Mouse (Mus musculus): Measurements from ENCODE around the gene Sox12.

DNA sequence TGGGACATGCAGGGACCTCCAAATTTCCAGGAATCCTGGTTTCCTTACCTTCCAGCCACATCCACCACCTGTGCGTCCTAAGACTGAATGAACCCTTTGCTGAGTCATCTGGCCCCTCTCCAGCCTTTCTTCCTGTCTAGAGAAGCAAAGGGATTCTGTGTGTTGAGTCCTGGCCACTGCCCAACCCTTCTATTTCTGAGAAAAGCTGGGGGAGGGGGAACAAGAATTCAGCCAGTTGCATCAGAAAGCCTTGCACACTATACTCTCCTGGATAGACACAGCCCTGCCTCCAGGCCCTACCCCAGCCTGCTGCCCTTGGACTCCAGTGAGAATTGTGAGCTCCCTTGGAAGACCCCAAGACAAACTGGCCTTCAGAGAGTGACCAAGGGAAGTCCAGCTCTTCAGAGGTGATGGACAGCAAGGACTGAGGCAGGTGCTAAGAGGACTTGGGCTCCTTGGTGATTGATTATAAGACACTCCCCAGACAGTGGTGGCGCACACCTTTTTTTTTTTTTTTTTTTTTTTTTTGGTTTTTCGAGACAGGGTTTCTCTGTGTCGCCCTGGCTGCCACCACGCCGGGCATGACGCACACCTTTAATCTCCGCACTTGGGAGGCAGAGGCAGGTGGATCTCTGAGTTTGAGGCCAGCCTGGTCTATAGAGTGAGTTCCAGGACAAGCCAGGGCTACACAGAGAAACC, 47.9 kb downstream of the Sox12 start:
- TF ChIP-seq CTCF (IDR thresholded peaks at IDR 0.05; ENCODE audit: extremely low read depth, insufficient read depth, low read length) = no peak
- TF ChIP-seq POLR2A (IDR thresholded peaks at IDR 0.05; ENCODE audit: extremely low read depth, insufficient read depth, low read length) = no peak

Measured in cortical plate, adult 2 months (tissue).